Mouse (Mus musculus) MEL (cell line): ENCODE results near the gene Dcbld1. TPM values are rescaled to one million over a fixed set of nuclear protein-coding genes. Genes with fewer than 3 reads are reported as not detected.
"Not testable (repeated sequence)": the region's sequence is repeated elsewhere in the genome, so short reads cannot be mapped to it uniquely, and the experiment has no call there.

Experiments used
- DNase-seq: peaks from one replicate; pipeline ENCODE4 v3.0.0; 2011; ENCODE audit warnings: low read depth, low spot score
- H3K27ac ChIP-seq: 2 replicates; pipeline ENCODE4 v1.5.1; 2012; ENCODE audit warnings: low read depth, mild to moderate bottlenecking, control low read depth, low read length, moderate library complexity; ENCODE audit not compliant: control insufficient read depth
- H3K27me3 ChIP-seq, 2 experiments: fragments of 150-350 bp in 1 of 2; sonication (generic) in 1 of 2; 2 replicates each; pipeline ENCODE4 v1.6.1; 2012; ENCODE audit warnings: low read length in 2 of 2, mild to moderate bottlenecking in 2 of 2, improper control_type of control experiment in 1 of 2, moderate library complexity in 1 of 2; ENCODE audit not compliant: insufficient read depth in 2 of 2, control insufficient read depth in 1 of 2
- H3K36me3 ChIP-seq, 2 experiments: 2 replicates each; pipeline ENCODE4 v1.6.1; 2012 to 2014; ENCODE audit warnings: low read length in 2 of 2, improper control_type of control experiment in 1 of 2, inconsistent platforms in 1 of 2, mild to moderate bottlenecking in 1 of 2; ENCODE audit not compliant: insufficient read depth in 2 of 2, control insufficient read depth in 1 of 2
- H3K4me1 ChIP-seq, 2 experiments: fragments of 150-350 bp in 1 of 2; sonication (generic) in 1 of 2; 2 replicates each; pipeline ENCODE4 v1.6.1; 2012; ENCODE audit warnings: low read length in 2 of 2, improper control_type of control experiment in 1 of 2, mild to moderate bottlenecking in 1 of 2; ENCODE audit not compliant: insufficient read depth in 2 of 2, control insufficient read depth in 1 of 2
- H3K4me3 ChIP-seq, 2 experiments: fragments of 150-350 bp in 1 of 2; sonication (generic) in 1 of 2; 2 replicates each; pipeline ENCODE4 v1.5.1; 2012; ENCODE audit warnings: low read depth in 2 of 2, low read length in 2 of 2, mild to moderate bottlenecking in 2 of 2, moderate library complexity in 2 of 2, control low read depth in 1 of 2, improper control_type of control experiment in 1 of 2; ENCODE audit not compliant: control insufficient read depth in 1 of 2, insufficient read depth in 1 of 2
- H3K79me2 ChIP-seq: 2 replicates; pipeline ENCODE4 v1.6.1; 2012; ENCODE audit warnings: mild to moderate bottlenecking, low read length, moderate library complexity; ENCODE audit not compliant: control insufficient read depth, poor library complexity, insufficient read depth
- H3K9ac ChIP-seq: 2 replicates; pipeline ENCODE4 v1.6.1; 2012; ENCODE audit warnings: low read depth, mild to moderate bottlenecking, control low read depth, low read length, moderate library complexity; ENCODE audit not compliant: control insufficient read depth, poor library complexity, severe bottlenecking
- H3K9me3 ChIP-seq: fragments of 150-350 bp; sonication (generic); replicated peaks from 2 replicates; pipeline ENCODE4 v1.6.1; 2012; ENCODE audit warnings: mild to moderate bottlenecking, low read length, improper control_type of control experiment, moderate library complexity; ENCODE audit not compliant: insufficient read depth
- CHD2 ChIP-seq: IDR thresholded peaks from 2 replicates; pipeline ENCODE4 v1.6.1; 2011; ENCODE audit warnings: low read length, improper control_type of control experiment
- CTCF ChIP-seq, 3 experiments: IDR thresholded peaks in 2 of 3; conservative IDR thresholded peaks in 1 of 3; 2 replicates each; pipeline ENCODE4 v1.5.1; 2011 to 2012; ENCODE audit warnings: low read length in 3 of 3, low read depth in 2 of 3, mild to moderate bottlenecking in 2 of 3, improper control_type of control experiment in 1 of 3, inconsistent platforms in 1 of 3, mixed read lengths in 1 of 3, moderate library complexity in 1 of 3; ENCODE audit not compliant: control insufficient read depth in 1 of 3, insufficient read depth in 1 of 3, poor library complexity in 1 of 3, severe bottlenecking in 1 of 3
- E2F4 ChIP-seq: IDR thresholded peaks from 2 replicates; pipeline ENCODE4 v1.6.1; 2011; ENCODE audit warnings: low read depth, low read length, improper control_type of control experiment, borderline replicate concordance
- EP300 ChIP-seq, 2 experiments: IDR thresholded peaks; 2 replicates each; pipeline ENCODE4 v1.6.1; 2011; ENCODE audit warnings: improper control_type of control experiment in 2 of 2, low read length in 2 of 2, low read depth in 1 of 2, mild to moderate bottlenecking in 1 of 2
- GATA1 ChIP-seq: IDR thresholded peaks from 2 replicates; pipeline ENCODE4 v1.6.1; 2011; ENCODE audit warnings: low read depth, low read length, improper control_type of control experiment
- MAFK ChIP-seq: IDR thresholded peaks from 2 replicates; pipeline ENCODE4 v1.6.1; 2011; ENCODE audit warnings: low read depth, mild to moderate bottlenecking, low read length, improper control_type of control experiment, borderline replicate concordance
- MEF2A ChIP-seq: IDR thresholded peaks from 2 replicates; pipeline ENCODE4 v1.6.1; 2014; ENCODE audit warnings: low read depth, mild to moderate bottlenecking, inconsistent platforms, low read length, improper control_type of control experiment; ENCODE audit not compliant: poor library complexity, insufficient replicate concordance, severe bottlenecking; ENCODE audit errors: extremely low read depth
- MXI1 ChIP-seq: IDR thresholded peaks from 2 replicates; pipeline ENCODE4 v1.6.1; 2011; ENCODE audit warnings: mild to moderate bottlenecking, low read depth, low read length, improper control_type of control experiment
- MYB ChIP-seq: IDR thresholded peaks from 2 replicates; pipeline ENCODE4 v1.6.1; 2011; ENCODE audit warnings: mild to moderate bottlenecking, low read depth, low read length, improper control_type of control experiment
- NELFE ChIP-seq: IDR thresholded peaks from 2 replicates; pipeline ENCODE4 v1.6.1; 2011; ENCODE audit warnings: low read depth, low read length, improper control_type of control experiment
- SMC3 ChIP-seq: IDR thresholded peaks from 2 replicates; pipeline ENCODE4 v1.6.1; 2011; ENCODE audit warnings: low read depth, low read length, improper control_type of control experiment
- TCF12 ChIP-seq: IDR thresholded peaks from 2 replicates; pipeline ENCODE4 v1.6.1; 2014; ENCODE audit warnings: low read depth, mild to moderate bottlenecking, inconsistent platforms, low read length, improper control_type of control experiment, moderate library complexity
- ZC3H11A ChIP-seq: IDR thresholded peaks from 2 replicates; pipeline ENCODE4 v1.6.1; 2012; ENCODE audit warnings: low read depth, mild to moderate bottlenecking, inconsistent platforms, low read length, improper control_type of control experiment
- ZKSCAN1 ChIP-seq: IDR thresholded peaks from 2 replicates; pipeline ENCODE4 v1.6.1; 2012; ENCODE audit warnings: low read depth, mild to moderate bottlenecking, inconsistent platforms, low read length, improper control_type of control experiment, moderate library complexity
- ZMIZ1 ChIP-seq: IDR thresholded peaks from 2 replicates; pipeline ENCODE4 v1.6.1; 2012; ENCODE audit warnings: low read depth, mild to moderate bottlenecking, inconsistent platforms, low read length, improper control_type of control experiment, moderate library complexity
- polyA plus RNA-seq, 2 experiments: library from polyadenylated mRNA; stranded (reverse) in 1 of 2; unstranded in 1 of 2; fragments of >175 nt in 1 of 2; fragments of >200 nt in 1 of 2; gene quantifications; 2 replicates each; pipeline versions ENCODE4 v1.2.1 to v1.2.4; 2012; ENCODE audit warnings: low replicate concordance in 2 of 2, low read depth in 1 of 2; ENCODE audit not compliant: insufficient read length in 2 of 2, insufficient read depth in 1 of 2, missing spikeins in 1 of 2
- total RNA-seq: library from RNA; depleted of rRNA; stranded (reverse); fragments of 300-350 nt; gene quantifications from 2 replicates; pipeline ENCODE4 v1.2.3, GENCODE M21; 2012

The Dcbld1 gene
- total and polyA plus RNA-seq, 3 experiments: 4.0 to 7.1 TPM; not detected in 1

DNA sequence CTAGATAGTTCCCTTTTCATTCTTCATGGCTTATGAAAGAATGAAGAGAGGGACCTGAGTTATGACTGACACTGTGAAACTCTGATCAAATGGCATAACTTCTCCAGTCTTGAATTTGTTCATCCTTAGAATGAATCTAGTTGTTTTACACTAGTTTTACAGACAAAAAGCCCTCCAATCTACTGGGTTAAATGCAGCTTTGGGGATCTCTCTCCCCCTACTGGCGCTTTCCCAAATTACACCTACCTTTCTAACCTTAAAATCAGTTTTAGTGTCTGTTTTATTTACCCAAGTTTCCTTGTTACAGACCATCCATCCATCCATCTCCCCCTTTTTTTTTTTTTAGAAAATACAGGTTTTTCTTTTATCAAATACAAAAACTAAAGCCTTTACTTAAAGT is 97.6 kb downstream of the Dcbld1 start (continued):
- TF ChIP-seq ZC3H11A: peak; percentile 85
- no peak for TF ChIP-seq ZMIZ1
- TF ChIP-seq ZKSCAN1: no peak

DNA sequence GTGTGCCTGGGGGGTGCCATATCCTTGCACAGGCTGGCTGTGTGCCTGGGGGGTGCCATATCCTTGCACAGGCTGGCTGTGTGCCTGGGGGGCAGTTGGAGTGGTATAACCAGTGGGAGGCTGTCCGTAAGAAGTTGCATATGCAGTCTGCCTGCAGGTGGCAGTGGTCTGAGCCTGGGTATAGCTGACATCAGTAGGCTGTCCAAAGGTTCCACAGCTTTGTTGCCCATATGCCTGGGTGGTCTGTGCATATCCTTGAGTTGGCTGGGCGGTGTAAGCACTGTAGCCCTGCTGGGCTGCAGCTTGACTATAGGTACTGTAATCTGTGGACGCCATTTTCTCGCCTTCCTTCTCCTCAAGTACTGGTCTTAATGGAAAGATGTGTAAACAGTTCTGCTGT is 109.9 kb downstream of the Dcbld1 start:
- DNase-seq: peak; percentile 13
- TF ChIP-seq CTCF (IDR thresholded peaks at IDR 0.05 in 2 of 3, conservative IDR thresholded peaks at IDR 0.05 in 1 of 3; ENCODE audit: control insufficient read depth in 1 of 3, insufficient read depth in 1 of 3, low read depth in 2 of 3, low read length in 3 of 3, poor library complexity in 1 of 3, severe bottlenecking in 1 of 3) (0 out of 6 replicates have a peak, but pooled peaks of 1 of the 3 experiments have one; percentile 3), SMC3 (0 out of 2 replicates have a peak, but pooled peaks have one; percentile 18)
- H3K9me3 ChIP-seq: not testable (repeated sequence)

DNA sequence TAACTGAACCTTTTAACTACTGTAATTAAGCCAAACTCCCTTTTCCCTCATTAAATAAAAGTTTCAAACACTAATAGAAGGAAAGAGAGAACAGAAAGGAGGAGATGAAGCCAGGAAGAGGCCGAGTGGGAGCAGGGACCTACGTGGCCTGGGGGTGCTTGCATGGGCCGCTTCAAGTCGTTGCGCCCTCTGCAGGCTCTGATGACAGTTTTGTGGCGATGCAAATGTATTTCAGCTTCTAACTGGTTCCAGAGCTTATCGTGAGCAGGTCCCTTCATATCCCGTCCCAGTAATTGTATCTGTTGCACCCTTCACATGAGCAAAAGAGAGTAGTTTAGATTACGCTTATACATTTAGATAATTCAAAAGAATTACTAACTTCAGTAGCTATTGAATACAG is 119.8 kb downstream of the Dcbld1 start:
- TF ChIP-seq MEF2A (no peak), E2F4 (no peak), GATA1 (no peak), TCF12 (no peak), SMC3 (peak; percentile 25; the same call in 1 of the 2 replicates), CTCF (IDR thresholded peaks at IDR 0.05 in 2 of 3, conservative IDR thresholded peaks at IDR 0.05 in 1 of 3; ENCODE audit: control insufficient read depth in 1 of 3, insufficient read depth in 1 of 3, low read depth in 2 of 3, low read length in 3 of 3, poor library complexity in 1 of 3, severe bottlenecking in 1 of 3) (peak in 2 of 3 experiments; percentile 21 to 41; a peak in 4 of 6 replicates), MXI1 (no peak)
- TF ChIP-seq, all 39 proteins: peak for 2
- no peaks in the 10 kb centered on the region for H3K4me1 ChIP-seq
- no peak overlapping the region for H3K4me3 ChIP-seq
- no peak for DNase-seq
- H3K79me2 ChIP-seq: no peaks in the 10 kb centered on the region
- peaks cover 0 to 17% of the 10 kb centered on the region in 2 experiments; a peak in 2 of 4 replicates for H3K36me3 ChIP-seq
- no peak overlapping the region for H3K27ac ChIP-seq
- no peaks in the 10 kb centered on the region for H3K27me3 ChIP-seq
- no peak overlapping the region for H3K9ac ChIP-seq
- no peaks in the 10 kb centered on the region for H3K9me3 ChIP-seq

More for the DNA sequence above, 109.9 kb downstream of the Dcbld1 start:
- not testable (repeated sequence) for H3K79me2 ChIP-seq, H3K9ac ChIP-seq, H3K27ac ChIP-seq, H3K27me3 ChIP-seq, H3K4me1 ChIP-seq, H3K36me3 ChIP-seq, H3K4me3 ChIP-seq

DNA sequence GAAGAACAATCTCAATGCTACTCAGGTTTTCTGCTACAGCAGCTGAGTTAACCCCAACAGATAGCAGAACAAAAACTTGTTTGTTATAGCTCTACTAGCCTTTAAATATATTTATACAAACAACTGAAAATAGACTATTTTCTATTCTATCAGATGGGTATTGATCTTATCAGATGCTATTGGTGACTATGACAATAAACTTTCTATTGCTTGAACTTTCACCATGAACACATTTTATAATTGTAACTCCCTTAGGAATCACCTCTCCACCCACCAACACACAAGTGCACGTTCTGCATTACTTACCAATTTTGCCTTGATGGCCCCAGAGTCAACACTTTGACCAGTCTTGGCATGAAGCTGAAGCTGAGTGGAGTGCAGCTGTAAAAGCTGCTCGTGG is 125.0 kb downstream of the Dcbld1 start, which contains the start of gene Gm26741:
Gene Gm26741 (plus strand): TSS at position 301 of the 400 bp plus-strand sequence.
- Histone ChIP-seq H3K36me3 (peaks cover 0 to 2% of the 10 kb centered on the region in 2 experiments; a peak in 2 of 4 replicates), H3K27me3 (no peaks in the 10 kb centered on the region), H3K79me2 (no peaks in the 10 kb centered on the region), H3K4me1 (no peaks in the 10 kb centered on the region), H3K9me3 (no peaks in the 10 kb centered on the region), H3K27ac (no peak within 1 kb of the TSS), H3K4me3 (no peak within 1 kb of the TSS), H3K9ac (no peak within 1 kb of the TSS)
- TF ChIP-seq CTCF (IDR thresholded peaks at IDR 0.05 in 2 of 3, conservative IDR thresholded peaks at IDR 0.05 in 1 of 3; ENCODE audit: control insufficient read depth in 1 of 3, insufficient read depth in 1 of 3, low read depth in 2 of 3, low read length in 3 of 3, poor library complexity in 1 of 3, severe bottlenecking in 1 of 3): no peak
- TF ChIP-seq NELFE: no peak
- TF ChIP-seq MAFK: no peak
- TF ChIP-seq SMC3: no peak
- no peak for TF ChIP-seq TCF12
- TF ChIP-seq CHD2: no peak
- TF ChIP-seq E2F4: no peak
- no peak for TF ChIP-seq EP300 (IDR thresholded peaks at IDR 0.05; ENCODE audit: low read depth in 1 of 2, low read length in 2 of 2)
- no peak for TF ChIP-seq MYB
- DNase-seq: no peak
